Mouse (Mus musculus) urinary bladder, adult 2 months (tissue): ENCODE data around the gene Dis3l2. TPM values are rescaled to one million over a fixed set of nuclear protein-coding genes. Genes with fewer than 3 reads are reported as not detected.

Experiments used
- DNase-seq: peaks from one replicate; pipeline ENCODE4 v3.0.0; 2022; ENCODE audit warnings: low spot score
- polyA plus RNA-seq: library from polyadenylated mRNA; depleted of rRNA; stranded (reverse); fragments of >200 nt; gene quantifications from 2 replicates; pipeline ENCODE4 v1.2.3, GENCODE M21; 2012

Gene Dis3l2
- polyA plus RNA-seq, 1 experiment: 12.6 TPM

GRCm38 (mm10) chr1:87010629-87011330 lies 307.2 kb downstream of the Dis3l2 start:
- DNase-seq: no peak

DNA sequence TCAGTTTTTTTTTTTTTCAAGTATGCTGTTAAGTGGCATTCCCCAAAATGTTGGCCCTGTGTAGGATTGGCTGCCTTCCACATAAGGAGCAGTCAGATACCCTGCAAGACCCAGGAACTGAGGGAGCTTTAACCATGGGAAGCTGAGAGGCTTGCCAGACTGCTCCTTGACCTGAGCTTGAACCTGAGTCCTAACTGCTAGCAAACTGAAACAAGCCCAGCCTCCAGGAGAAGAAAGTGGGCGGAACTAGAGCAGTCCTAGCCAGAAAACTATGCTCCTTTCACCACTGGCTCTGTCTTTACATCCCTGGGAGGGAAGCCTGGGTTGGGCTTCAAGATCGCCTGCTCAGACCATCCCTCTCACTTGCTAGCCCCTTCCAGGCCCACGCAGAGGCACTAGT lies 308.1 kb downstream of the Dis3l2 start:
- no peak for DNase-seq

DNA sequence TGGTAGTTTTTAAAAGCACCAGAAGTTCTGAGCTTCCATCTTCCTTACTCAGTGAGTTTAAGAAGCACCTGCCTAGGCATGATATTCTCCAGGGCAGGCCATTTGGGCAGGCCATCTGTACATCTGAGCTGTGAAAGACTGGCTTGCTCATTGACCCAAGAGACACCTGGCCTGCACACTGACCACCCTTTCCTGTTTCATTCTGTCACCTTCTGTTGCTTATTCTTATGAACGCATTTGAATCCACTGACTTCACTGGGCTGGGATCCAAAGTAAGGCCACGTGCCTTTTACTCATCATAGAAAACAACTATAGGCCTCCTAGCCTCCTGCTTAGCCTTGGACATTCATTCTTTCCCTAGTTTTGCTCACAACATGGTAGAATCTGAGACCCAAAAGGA lies 309.0 kb downstream of the Dis3l2 start:
- no peak for DNase-seq

DNA sequence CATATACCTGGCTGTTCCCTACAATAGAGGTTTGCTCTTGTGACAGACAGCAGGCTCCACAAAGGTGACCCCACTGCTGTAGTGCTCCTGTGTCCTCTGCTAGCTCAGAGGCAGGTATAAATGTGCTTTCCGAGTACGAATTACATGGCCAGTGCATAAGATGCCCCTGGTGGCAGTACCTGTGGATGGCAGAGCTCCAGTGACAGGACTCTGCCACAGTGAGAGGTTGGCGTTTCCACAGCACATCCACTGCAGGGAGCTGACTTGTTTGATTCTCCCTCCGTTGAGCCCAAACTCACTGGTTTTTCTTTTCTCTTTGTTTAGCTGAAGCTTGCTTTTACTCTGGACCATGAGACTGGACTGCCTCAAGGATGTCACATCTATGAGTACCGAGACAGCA lies 317.1 kb downstream of the Dis3l2 start:
- DNase-seq: no peak

GRCm38 (mm10) chr1:87021584-87021983 lies 318.0 kb downstream of the Dis3l2 start:
- no peak for DNase-seq

DNA sequence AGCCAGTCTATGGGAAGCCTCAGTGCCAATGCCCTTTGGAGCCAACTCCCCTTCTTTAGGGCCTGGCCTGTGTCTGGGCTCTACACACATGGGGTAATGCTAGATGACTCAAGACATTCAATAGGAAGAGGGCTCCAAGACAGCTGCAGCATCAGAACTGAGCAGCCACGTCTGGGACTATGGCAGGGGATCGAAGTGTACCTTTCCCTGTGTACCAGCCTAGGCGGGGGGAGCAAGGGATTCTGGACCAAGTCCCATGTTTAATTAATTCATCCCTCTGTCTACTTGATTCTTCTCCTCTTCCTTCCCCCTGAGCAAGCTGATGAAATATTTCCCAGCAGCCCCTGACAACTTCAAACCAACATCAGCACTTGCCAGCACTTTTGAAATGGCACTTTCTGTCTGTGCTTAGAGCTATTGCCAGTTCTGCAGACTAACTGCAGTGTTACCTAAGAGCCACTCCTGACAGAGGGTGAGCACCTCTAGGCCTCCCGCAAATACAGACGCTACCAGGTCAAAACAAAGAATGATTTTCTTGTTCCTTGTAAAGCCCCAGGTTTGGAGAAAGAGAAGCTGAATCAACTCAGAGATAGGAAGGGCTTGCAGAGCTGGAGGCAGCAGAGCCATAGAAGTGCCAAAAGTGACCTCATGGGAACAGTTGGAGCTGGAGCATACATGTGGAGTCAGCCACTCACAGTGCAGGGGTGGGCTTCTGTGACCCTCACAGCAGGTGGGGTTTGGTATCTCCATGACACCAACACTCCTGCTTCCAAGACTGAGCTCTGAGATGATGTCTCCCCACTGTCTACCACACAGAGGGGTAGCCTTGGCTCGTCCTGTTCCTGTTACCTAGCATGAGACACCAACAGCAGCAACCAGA lies 319.9 kb downstream of the Dis3l2 start:
- DNase-seq: no peak

GRCm38 (mm10) chr1:87025021-87025420 lies 321.4 kb downstream of the Dis3l2 start:
- no peak for DNase-seq

DNA sequence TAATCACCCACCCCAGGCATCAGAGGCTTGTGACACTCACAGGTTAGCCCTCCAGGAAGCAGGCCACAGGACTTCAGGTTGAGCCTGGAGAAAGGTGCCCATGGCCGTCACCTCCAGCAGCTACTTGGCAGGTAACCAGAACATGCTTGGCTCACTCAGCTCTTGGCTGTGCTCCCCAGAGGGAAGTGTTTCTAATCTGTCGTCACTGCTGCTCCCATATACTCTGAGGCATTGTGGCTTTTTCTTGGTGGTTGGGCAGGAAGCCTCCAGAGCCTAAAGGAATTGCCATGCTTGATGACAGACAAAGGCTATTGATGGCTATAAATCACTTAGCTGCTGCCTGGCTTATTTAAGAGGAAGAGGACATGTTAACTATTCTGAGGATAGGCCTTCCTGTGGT lies 325.2 kb downstream of the Dis3l2 start:
- DNase-seq: no peak

GRCm38 (mm10) chr1:87030652-87031051 lies 327.0 kb downstream of the Dis3l2 start:
- no peak for DNase-seq

- no peak for DNase-seq
Observed at GRCm38 (mm10) chr1:87032466-87032865, 328.9 kb downstream of the Dis3l2 start.

DNA sequence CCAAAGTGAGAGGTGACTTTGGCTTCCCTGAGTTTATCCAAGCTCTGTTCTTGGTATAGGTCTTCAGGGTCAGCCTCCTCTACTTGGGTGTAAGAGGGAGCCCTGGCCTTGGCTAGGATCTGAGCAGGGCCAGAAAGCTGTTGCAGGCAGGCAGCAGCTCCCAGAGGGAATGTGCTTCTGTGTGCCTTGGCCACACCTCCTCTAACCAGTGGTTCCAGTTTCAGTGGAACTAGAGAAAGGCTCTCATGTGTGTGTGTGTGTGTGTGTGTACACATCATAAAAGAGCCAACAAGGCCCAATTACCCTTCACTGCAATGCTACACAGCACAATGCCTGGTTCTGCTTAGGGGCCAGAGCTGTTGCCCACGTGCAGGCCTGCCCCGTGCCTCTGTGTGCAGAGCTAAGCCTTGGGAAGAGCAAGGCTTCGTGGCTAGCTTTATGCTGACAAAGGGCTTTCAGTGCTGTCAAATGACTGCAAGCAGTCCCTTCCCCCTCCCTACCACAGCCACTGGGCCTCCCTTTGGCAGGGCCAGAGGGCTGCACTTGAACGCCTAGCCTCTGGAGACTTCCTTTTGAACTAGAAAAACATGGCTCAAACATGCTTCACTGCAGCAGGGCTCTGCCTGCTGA lies 332.0 kb downstream of the Dis3l2 start:
- peak; percentile 43 for DNase-seq

GRCm38 (mm10) chr1:87036334-87036733 lies 332.7 kb downstream of the Dis3l2 start:
- DNase-seq: no peak

- no peak for DNase-seq
Observed at GRCm38 (mm10) chr1:87038477-87039070, 335.0 kb downstream of the Dis3l2 start.

- peak; percentile 54 for DNase-seq
Observed at GRCm38 (mm10) chr1:87041119-87041518, 337.5 kb downstream of the Dis3l2 start.

DNA sequence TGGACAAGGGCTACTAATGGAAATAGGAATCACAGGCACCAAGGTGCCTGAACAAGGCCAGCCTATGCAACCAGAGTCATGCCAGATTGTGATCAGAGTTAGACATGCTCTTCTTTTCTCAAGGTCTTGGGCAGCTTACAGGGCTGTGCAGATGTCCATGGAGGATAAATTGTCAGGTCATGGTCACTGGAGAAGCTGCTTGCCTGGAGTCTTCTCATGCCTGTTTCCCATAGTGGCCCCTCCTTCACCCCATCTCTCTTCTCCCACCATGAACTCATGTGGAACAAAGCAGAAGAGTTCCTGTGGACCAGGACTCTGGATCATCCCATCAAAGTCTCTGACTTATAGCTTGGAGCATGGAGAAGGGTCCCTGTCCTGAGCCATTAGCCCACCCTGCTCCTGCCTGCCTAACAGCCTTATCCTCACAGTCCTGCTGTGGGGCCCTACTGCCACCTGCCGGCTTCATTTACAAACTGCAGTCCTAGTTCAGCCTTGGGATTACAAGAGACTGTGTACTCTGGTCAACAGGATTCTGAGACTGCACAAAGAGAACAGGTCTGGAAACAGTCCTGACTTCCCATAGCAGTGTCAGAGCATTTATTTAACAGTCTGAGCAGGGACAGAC lies 338.3 kb downstream of the Dis3l2 start:
- peak; percentile 52 for DNase-seq

DNA sequence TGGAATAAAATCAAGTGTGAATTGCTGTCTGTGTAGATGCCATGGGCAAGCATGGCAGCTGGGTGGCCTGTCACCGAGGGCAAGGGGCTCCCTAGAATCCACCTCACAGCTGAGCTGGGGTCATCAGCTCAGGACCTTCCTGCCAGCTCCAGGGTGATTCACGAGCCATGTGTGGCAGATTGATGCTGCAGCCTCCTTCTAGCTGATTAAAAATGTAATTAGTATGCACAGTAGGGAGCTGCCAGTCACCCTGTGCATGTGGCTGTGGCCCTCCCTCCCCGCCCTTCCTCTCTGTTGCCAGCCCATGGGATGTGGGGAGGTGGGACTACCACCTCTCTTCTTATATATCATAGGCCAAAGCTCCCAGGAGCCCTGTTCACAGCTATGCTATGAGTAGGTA lies 346.5 kb downstream of the Dis3l2 start:
- DNase-seq: no peak

GRCm38 (mm10) chr1:87050700-87051099 lies 347.1 kb downstream of the Dis3l2 start:
- DNase-seq: no peak

DNA sequence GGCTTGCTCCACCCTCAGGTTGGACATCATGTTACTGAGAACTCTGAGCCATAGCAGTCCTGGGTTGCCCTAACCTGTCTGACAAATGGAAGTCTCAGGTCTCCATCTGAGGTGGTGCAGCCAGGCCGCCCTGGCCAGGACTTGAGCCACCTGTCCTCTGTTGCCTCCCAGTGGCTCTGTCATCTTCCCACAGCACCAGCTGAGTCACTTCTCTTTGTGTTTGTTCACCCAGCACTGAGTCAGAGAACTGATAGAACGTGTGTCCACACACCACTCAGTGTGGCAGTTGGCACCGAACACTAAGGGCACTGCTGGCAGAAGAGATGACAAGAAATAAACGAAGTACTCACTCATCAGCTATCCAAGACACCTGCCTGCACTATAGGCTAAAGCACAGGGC lies 347.8 kb downstream of the Dis3l2 start:
- no peak for DNase-seq

GRCm38 (mm10) chr1:87057075-87057474 lies 353.5 kb downstream of the Dis3l2 start:
- DNase-seq: no peak

DNA sequence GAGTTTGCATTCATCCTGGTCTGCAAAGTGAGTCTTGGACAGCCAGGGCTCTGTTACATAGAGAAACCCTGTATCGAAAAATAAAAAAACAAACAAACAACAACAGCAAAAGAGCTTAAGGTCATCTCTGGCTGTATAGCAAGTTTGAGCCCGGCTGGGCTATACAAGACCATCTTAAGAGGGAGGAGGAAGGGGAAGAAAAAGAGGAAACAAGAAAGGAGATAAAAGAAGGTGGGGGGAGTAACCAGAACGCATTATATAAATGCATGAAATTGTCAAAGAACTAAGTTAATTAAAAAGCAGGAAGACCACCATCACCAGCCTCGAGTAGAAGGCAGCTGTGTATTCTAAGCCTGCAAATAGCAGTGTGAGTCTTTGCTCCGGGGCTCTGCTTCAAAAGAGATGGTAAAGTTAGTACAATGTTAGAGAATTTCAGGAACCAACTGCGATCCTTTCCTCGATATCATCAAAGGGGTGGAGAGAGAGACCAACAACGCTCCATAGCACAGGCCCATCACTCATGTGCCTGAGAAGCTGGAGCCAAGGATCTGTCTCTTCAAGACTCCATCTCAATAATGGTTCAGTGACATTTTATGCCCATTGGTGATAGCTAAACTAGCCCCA lies 355.5 kb downstream of the Dis3l2 start:
- no peak for DNase-seq

GRCm38 (mm10) chr1:87060913-87061312 lies 357.3 kb downstream of the Dis3l2 start:
- no peak for DNase-seq
